ENCODE assay signal across 9 mouse cellular contexts in the genomic region with DNA sequence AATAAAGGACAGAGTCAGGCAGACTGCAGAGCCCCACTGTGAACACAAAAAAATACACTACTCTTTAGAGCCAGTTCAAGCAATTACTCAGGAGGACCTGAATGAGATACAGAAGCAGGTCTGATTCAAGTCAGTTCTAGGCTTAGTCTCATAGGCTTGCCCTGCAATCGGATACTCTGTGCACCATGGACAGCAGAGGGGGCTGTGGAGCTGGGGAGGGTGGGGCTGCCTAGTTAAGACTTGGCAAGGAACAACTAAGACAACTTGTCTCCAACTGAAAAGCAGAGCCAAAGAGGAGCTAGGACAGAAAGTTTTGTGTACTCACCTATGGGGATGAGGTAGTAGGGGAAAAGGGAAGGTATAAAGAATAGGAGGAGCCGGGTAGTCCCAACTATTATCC. TPM values are rescaled to one million over a fixed set of nuclear protein-coding genes. Genes with fewer than 3 reads are reported as not detected.
DNase-seq lines count a peak whose midpoint lies in the region; ATAC-seq and TF ChIP-seq lines count a peak whose summit lies in the region.
"Had no signal": no experiment of that assay in that cellular context is flagged by ENCODE, and none has a peak within 500 bp of the region (broad histone marks: within the 10 kb centered on the region; RNA-seq: fewer than 3 reads in every experiment).

No protein-coding gene starts in this region.

- no peak for TF ChIP-seq POLR2A in thymus, adult 2 months (IDR thresholded peaks at IDR 0.05; ENCODE audit: control insufficient read depth, extremely low read depth, insufficient read depth, low read length, poor library complexity)

- no peak for TF ChIP-seq CTCF in thymus, adult 2 months (IDR thresholded peaks at IDR 0.05; ENCODE audit: borderline replicate concordance, control insufficient read depth, extremely low read depth, insufficient read depth, low read length, poor library complexity)

- H3K4me1 ChIP-seq in thymus, adult 2 months (replicated peaks; ENCODE audit: control insufficient read depth, insufficient read depth, low read length), result no peaks in the 10 kb centered on the region
- H3K4me1 ChIP-seq in midbrain, embryonic 15.5 days, result 0 out of 2 replicates have a peak, but pooled peaks cover 2% of the 10 kb centered on the region

- ATAC-seq in midbrain, embryonic 15.5 days (replicated peaks), result no peak
- ATAC-seq: Patski had no signal

- no peak overlapping the region for H3K9ac ChIP-seq in midbrain, embryonic 15.5 days

- H3K9me3 ChIP-seq in midbrain, embryonic 15.5 days, result no peaks in the 10 kb centered on the region

- H3K4me2 ChIP-seq in midbrain, embryonic 15.5 days, result no peak overlapping the region

- no peaks in the 10 kb centered on the region for H3K27me3 ChIP-seq in thymus, adult 2 months (ENCODE audit: control insufficient read depth, insufficient read depth, low read length)
- no peaks in the 10 kb centered on the region for H3K27me3 ChIP-seq in midbrain, embryonic 15.5 days (replicated peaks)
- H3K27me3 ChIP-seq: Patski had no signal

- DNase-seq in adrenal gland, adult (ENCODE audit: inconsistent age in 2 of 2, low spot score in 1 of 2), result peak; percentile 58 to 91
- no peak for DNase-seq in adrenal gland, adult 8-10 months
- peak; percentile 61 for DNase-seq in thymus, adult 2 months
- no peak for DNase-seq in thymus, adult 18-20 months
- peak; percentile 70 for DNase-seq in heart, adult 8-10 months (ENCODE audit: low spot score)
- DNase-seq in lung, postnatal 14 days, result peak; percentile 83
- DNase-seq in thymus, postnatal 36 days, result peak; percentile 51 to 62

- H3K27ac ChIP-seq in thymus, adult 2 months (ENCODE audit: control insufficient read depth, insufficient read depth, low read length), result no peak overlapping the region
- H3K27ac ChIP-seq in midbrain, embryonic 15.5 days, result no peak overlapping the region

- 76% methylated on average over 2 of the region's 2 CpGs for WGBS in thymus, adult 2 months
- WGBS in midbrain, embryonic 15.5 days, result 72% methylated on average over 2 of the region's 2 CpGs

- H3K36me3 ChIP-seq in thymus, adult 2 months (ENCODE audit: control insufficient read depth, insufficient read depth, low read length), result peaks cover 18% of the 10 kb centered on the region; the same call in 1 of the 2 replicates
- H3K36me3 ChIP-seq in midbrain, embryonic 15.5 days (replicated peaks), result peaks cover 5% of the 10 kb centered on the region

- H3K4me3 ChIP-seq in thymus, adult 2 months (ENCODE audit: control insufficient read depth, insufficient read depth, low read length), result no peak overlapping the region
- H3K4me3 ChIP-seq in midbrain, embryonic 15.5 days, result no peak overlapping the region

RNA-seq across cellular contexts. Expression of a gene that starts 13.2 kb away (rescaled TPM):
- under 1 TPM; 0.56 to 0.98 (median 0.82) TPM for total RNA-seq in adrenal gland, adult 8-10 months (2022)
- polyA plus RNA-seq in thymus, adult 2 months (2012; rRNA removed), result 0.46 and 0.90 TPM in 2 replicates
- under 1 TPM in 1 of 4 experiments, not detected in 3; 0.22 TPM for total RNA-seq in heart, adult 8-10 months (2022)
- 4.7 and 4.9 TPM in 2 replicates for polyA plus RNA-seq in midbrain, embryonic 15.5 days (2015; fragmentation: Nextera tagmentation; extraction: Ambion mirVana)

RNA-seq across cellular contexts. Expression of a gene that starts 34.1 kb away (rescaled TPM):
- total RNA-seq in adrenal gland, adult 8-10 months (2022), result 100 to 1,000 TPM; 113 to 135 (median 122) TPM
- 112 and 119 TPM in 2 replicates for polyA plus RNA-seq in thymus, adult 2 months (2012; rRNA removed)
- 10 to 100 TPM; 41.6 to 53.8 (median 51.7) TPM for total RNA-seq in heart, adult 8-10 months (2022)
- polyA plus RNA-seq in midbrain, embryonic 15.5 days (2015; fragmentation: Nextera tagmentation; extraction: Ambion mirVana), result 234 and 240 TPM in 2 replicates

RNA-seq across cellular contexts. Expression of a gene that starts 35.1 kb away (rescaled TPM):
- total RNA-seq in adrenal gland, adult 8-10 months (2022), result 10 to 100 TPM; 20.6 to 40.1 (median 31.3) TPM
- polyA plus RNA-seq in thymus, adult 2 months (2012; rRNA removed), result 22.3 and 23.5 TPM in 2 replicates
- 10 to 100 TPM; 13.0 to 15.3 (median 13.5) TPM for total RNA-seq in heart, adult 8-10 months (2022)
- 36.5 and 39.9 TPM in 2 replicates for polyA plus RNA-seq in midbrain, embryonic 15.5 days (2015; fragmentation: Nextera tagmentation; extraction: Ambion mirVana)

Comparison
In these comparisons a context has a peak if more than half of its experiments do, and no peak if none do; other contexts are left out.
1. DNase-seq: peak in adrenal gland, adult (2 of 2), thymus, adult 2 months (single experiment), heart, adult 8-10 months (single experiment), lung, postnatal 14 days (single experiment) and thymus, postnatal 36 days (2 of 2); none in adrenal gland, adult 8-10 months (single experiment) and thymus, adult 18-20 months (0 of 2).